In genomic region chr19:21630656-21631331, GRCm38 (mm10) we compare ENCODE assay signal across 10 mouse cellular contexts. TPM values are rescaled to one million over a fixed set of nuclear protein-coding genes. Genes with fewer than 3 reads are reported as not detected.
A peak's percentile ranks its signal among the peaks of the same experiment; 100 is the strongest.
DNase-seq lines count a peak whose midpoint lies in the region; ATAC-seq and TF ChIP-seq lines count a peak whose summit lies in the region.
"Had no signal": no experiment of that assay in that cellular context is flagged by ENCODE, and none has a peak within 500 bp of the region (broad histone marks: within the 10 kb centered on the region; RNA-seq: fewer than 3 reads in every experiment).

No protein-coding gene starts in this region.

- WGBS in hindbrain, embryonic 12.5 days = 70% methylated on average over 14 of the region's 14 CpGs
- WGBS in hindbrain, embryonic 11.5 days = 75% methylated on average over 14 of the region's 14 CpGs
- WGBS in bone marrow, adult 2 months = 27% methylated on average over 14 of the region's 14 CpGs
- WGBS in neural tube, embryonic 15.5 days = 64% methylated on average over 14 of the region's 14 CpGs

- H3K9me3 ChIP-seq in hindbrain, embryonic 12.5 days (replicated peaks) = no peaks in the 10 kb centered on the region
- no peaks in the 10 kb centered on the region for H3K9me3 ChIP-seq in hindbrain, embryonic 11.5 days (ENCODE audit: control insufficient read depth, low read length)
- no peaks in the 10 kb centered on the region for H3K9me3 ChIP-seq in neural tube, embryonic 15.5 days (replicated peaks)

- no peak overlapping the region for H3K4me2 ChIP-seq in hindbrain, embryonic 12.5 days (replicated peaks)
- H3K4me2 ChIP-seq in hindbrain, embryonic 11.5 days (replicated peaks; ENCODE audit: low read depth, low read length) = no peak overlapping the region
- no peak overlapping the region for H3K4me2 ChIP-seq in neural tube, embryonic 15.5 days

- H3K4me1 ChIP-seq in hindbrain, embryonic 12.5 days = peaks cover 8% of the 10 kb centered on the region; the same call in 1 of the 2 replicates
- H3K4me1 ChIP-seq in hindbrain, embryonic 11.5 days (replicated peaks; ENCODE audit: control insufficient read depth, insufficient read depth, low read length) = no peaks in the 10 kb centered on the region
- H3K4me1 ChIP-seq in bone marrow, adult 2 months (ENCODE audit: control insufficient read depth, insufficient read depth, low read length) = no peaks in the 10 kb centered on the region; the same call in 1 of the 2 replicates
- H3K4me1 ChIP-seq in neural tube, embryonic 15.5 days = 0 out of 2 replicates have a peak, but pooled peaks cover 5% of the 10 kb centered on the region

- no peaks in the 10 kb centered on the region for H3K27me3 ChIP-seq in hindbrain, embryonic 12.5 days
- H3K27me3 ChIP-seq in hindbrain, embryonic 11.5 days (ENCODE audit: control insufficient read depth, insufficient read depth, low read length) = no peaks in the 10 kb centered on the region
- H3K27me3 ChIP-seq in neural tube, embryonic 15.5 days (replicated peaks) = no peaks in the 10 kb centered on the region

- TF ChIP-seq CTCF in bone marrow, adult 2 months (IDR thresholded peaks at IDR 0.05; ENCODE audit: control insufficient read depth, insufficient read depth, low read length) = no peak

- no peak overlapping the region for H3K9ac ChIP-seq in hindbrain, embryonic 12.5 days
- no peak overlapping the region for H3K9ac ChIP-seq in hindbrain, embryonic 11.5 days (ENCODE audit: low read depth, low read length)
- H3K9ac ChIP-seq in neural tube, embryonic 15.5 days (replicated peaks) = no peak overlapping the region

- intact Hi-C loops in left cerebral cortex, postnatal 25 days (cut with DNase I) = no loop called here

- no peak for DNase-seq in hindbrain, embryonic 11.5 days (ENCODE audit: low spot score)
- DNase-seq in B cell, adult 2 months = peak; percentile 65 to 73
- no peak for DNase-seq in left cerebral cortex, postnatal 25 days (ENCODE audit: low spot score in 2 of 2)
- DNase-seq in cerebellum, adult 18-20 months = no peak
- no peak for DNase-seq in layer of hippocampus, postnatal 25 days (ENCODE audit: extremely low spot score in 1 of 2, low spot score in 1 of 2)

- H3K4me3 ChIP-seq in hindbrain, embryonic 12.5 days = no peak overlapping the region
- no peak overlapping the region for H3K4me3 ChIP-seq in hindbrain, embryonic 11.5 days (ENCODE audit: low read depth, low read length)
- no peak overlapping the region for H3K4me3 ChIP-seq in bone marrow, adult 2 months (replicated peaks; ENCODE audit: control insufficient read depth, low read depth, low read length)
- no peak overlapping the region for H3K4me3 ChIP-seq in neural tube, embryonic 15.5 days (replicated peaks)
- H3K4me3 ChIP-seq: left cerebral cortex, adult 2 months had no signal

- H3K27ac ChIP-seq in hindbrain, embryonic 12.5 days = 0 out of 2 replicates have a peak overlapping the region, but pooled peaks have one; percentile 30
- no peak overlapping the region for H3K27ac ChIP-seq in hindbrain, embryonic 11.5 days (ENCODE audit: low read depth, low read length)
- peak overlapping the region; percentile 45; the same call in 1 of the 2 replicates for H3K27ac ChIP-seq in bone marrow, adult 2 months (ENCODE audit: control insufficient read depth, insufficient read depth, low read depth, low read length, poor library complexity)
- H3K27ac ChIP-seq in neural tube, embryonic 15.5 days (replicated peaks) = peak overlapping the region; percentile 28; the same call in 1 of the 2 replicates
- H3K27ac ChIP-seq: stomach, postnatal 0 days had no signal

- no peaks in the 10 kb centered on the region for H3K36me3 ChIP-seq in hindbrain, embryonic 12.5 days
- no peaks in the 10 kb centered on the region for H3K36me3 ChIP-seq in hindbrain, embryonic 11.5 days (ENCODE audit: control insufficient read depth, insufficient read depth, low read length)
- no peaks in the 10 kb centered on the region for H3K36me3 ChIP-seq in neural tube, embryonic 15.5 days

- no peak for ATAC-seq in hindbrain, embryonic 12.5 days (ENCODE audit: low FRiP score)
- no peak for ATAC-seq in hindbrain, embryonic 11.5 days (ENCODE audit: low FRiP score)
- ATAC-seq in neural tube, embryonic 15.5 days (ENCODE audit: low FRiP score) = no peak

- TF ChIP-seq POLR2A in bone marrow, adult 2 months (IDR thresholded peaks at IDR 0.05; ENCODE audit: borderline replicate concordance, control insufficient read depth, low read depth, low read length) = no peak

RNA-seq across cellular contexts. Expression of gene 1110059E24Rik, which starts 22.0 kb away (rescaled TPM):
- polyA plus RNA-seq in hindbrain, embryonic 12.5 days (2016; fragmentation: Nextera tagmentation; extraction: Ambion mirVana) = 51.4 and 58.7 TPM in 2 replicates
- polyA plus RNA-seq in hindbrain, embryonic 11.5 days (2014; fragmentation: Nextera tagmentation; extraction: Ambion mirVana) = 74.5 and 75.6 TPM in 2 replicates
- polyA plus RNA-seq in bone marrow, adult 2 months (2011; ENCODE audit: insufficient read depth, insufficient read length, low replicate concordance, missing spikeins) = 10.3 and 14.1 TPM in 2 replicates
- polyA plus RNA-seq in neural tube, embryonic 15.5 days (2015; fragmentation: Nextera tagmentation; extraction: Ambion mirVana) = 54.6 and 58.3 TPM in 2 replicates
- 10 to 100 TPM; 21.6 to 25.3 TPM for total RNA-seq in left cerebral cortex, postnatal 25 days (2021)
- total RNA-seq in layer of hippocampus, postnatal 25 days (2021) = 10 to 100 TPM; 24.8 to 25.5 TPM

RNA-seq across cellular contexts. Expression of gene Abhd17b, which starts 22.2 kb away (rescaled TPM):
- polyA plus RNA-seq in hindbrain, embryonic 12.5 days (2016; fragmentation: Nextera tagmentation; extraction: Ambion mirVana) = 44.0 and 46.5 TPM in 2 replicates
- 44.5 and 50.2 TPM in 2 replicates for polyA plus RNA-seq in hindbrain, embryonic 11.5 days (2014; fragmentation: Nextera tagmentation; extraction: Ambion mirVana)
- 3.7 and 9.7 TPM in 2 replicates for polyA plus RNA-seq in bone marrow, adult 2 months (2011; ENCODE audit: insufficient read depth, insufficient read length, low replicate concordance, missing spikeins)
- 39.6 and 42.3 TPM in 2 replicates for polyA plus RNA-seq in neural tube, embryonic 15.5 days (2015; fragmentation: Nextera tagmentation; extraction: Ambion mirVana)
- total RNA-seq in left cerebral cortex, postnatal 25 days (2021) = 10 to 100 TPM; 47.3 to 50.1 TPM
- 10 to 100 TPM; 53.3 to 56.3 TPM for total RNA-seq in layer of hippocampus, postnatal 25 days (2021)

Comparison
In these comparisons a context has a peak if more than half of its experiments do, and no peak if none do; other contexts are left out.
1. DNase-seq: peak in B cell, adult 2 months (2 of 2); none in hindbrain, embryonic 11.5 days (single experiment), left cerebral cortex, postnatal 25 days (0 of 2), cerebellum, adult 18-20 months (0 of 2) and layer of hippocampus, postnatal 25 days (0 of 2).